Mouse (Mus musculus): ENCODE measurements at regions not wholly inside any gene's neighbourhood (a gene's known extent, or its start where the extent isn't known, plus 50 kb on each side); places are given as distances from the start of the nearest gene placed in this dataset.
A peak's percentile ranks its signal among the peaks of the same experiment; 100 is the strongest.

GRCm38 (mm10) chr13:80502927-80503326, 380.3 kb upstream of the Arrdc3 start:
- Histone ChIP-seq H3K9me3 (replicated peaks) (no peaks in the 10 kb centered on the region), H3K4me3 (no peak overlapping the region), H3K27me3 (ENCODE audit: low read depth, poor library complexity, severe bottlenecking) (no peaks in the 10 kb centered on the region), H3K27ac (replicated peaks) (no peak overlapping the region), H3K36me3 (no peaks in the 10 kb centered on the region), H3K4me1 (no peaks in the 10 kb centered on the region)
- 82% methylated on average over 1 of the region's 1 CpGs for WGBS
- no peak for DNase-seq (ENCODE audit: low spot score)

- H3K4me1 ChIP-seq = no peaks in the 10 kb centered on the region
- H3K27me3 ChIP-seq (ENCODE audit: low read depth, poor library complexity, severe bottlenecking) = no peaks in the 10 kb centered on the region
- no peaks in the 10 kb centered on the region for H3K9me3 ChIP-seq (replicated peaks)
- no peaks in the 10 kb centered on the region for H3K36me3 ChIP-seq
- no peak overlapping the region for H3K4me3 ChIP-seq
- DNase-seq (ENCODE audit: low spot score) = no peak
- H3K27ac ChIP-seq (replicated peaks) = no peak overlapping the region
- 64% methylated on average over 3 of the region's 3 CpGs for WGBS
These were observed 368.8 kb upstream of the Arrdc3 start for GRCm38 (mm10) chr13:80514171-80514981.

GRCm38 (mm10) chr13:80514982-80515253, 368.3 kb upstream of the Arrdc3 start:
- H3K36me3 ChIP-seq = no peaks in the 10 kb centered on the region

GRCm38 (mm10) chr13:80518836-80519235, 364.3 kb upstream of the Arrdc3 start:
- no peaks in the 10 kb centered on the region for H3K4me1 ChIP-seq
- no peaks in the 10 kb centered on the region for H3K9me3 ChIP-seq (replicated peaks)
- no peaks in the 10 kb centered on the region for H3K36me3 ChIP-seq
- DNase-seq (ENCODE audit: low spot score) = no peak
- WGBS = 58% methylated on average over 1 of the region's 1 CpGs
- no peak overlapping the region for H3K27ac ChIP-seq (replicated peaks)
- H3K27me3 ChIP-seq (ENCODE audit: low read depth, poor library complexity, severe bottlenecking) = no peaks in the 10 kb centered on the region
- H3K4me3 ChIP-seq = no peak overlapping the region

More at GRCm38 (mm10) chr13:80514982-80515253, 368.3 kb upstream of the Arrdc3 start:
- no peaks in the 10 kb centered on the region for H3K27me3 ChIP-seq (ENCODE audit: low read depth, poor library complexity, severe bottlenecking)
- H3K4me1 ChIP-seq = no peaks in the 10 kb centered on the region
- 73% methylated on average over 4 of the region's 4 CpGs for WGBS
- H3K4me3 ChIP-seq = no peak overlapping the region
- DNase-seq (ENCODE audit: low spot score) = no peak
- no peaks in the 10 kb centered on the region for H3K9me3 ChIP-seq (replicated peaks)
- H3K27ac ChIP-seq (replicated peaks) = no peak overlapping the region

GRCm38 (mm10) chr13:80519792-80520191, 363.4 kb upstream of the Arrdc3 start:
- DNase-seq (ENCODE audit: low spot score) = no peak
- 79% methylated on average over 4 of the region's 4 CpGs for WGBS
- no peaks in the 10 kb centered on the region for H3K4me1 ChIP-seq

GRCm38 (mm10) chr13:80535755-80536350, 347.3 kb upstream of the Arrdc3 start:
- Histone ChIP-seq H3K27ac (replicated peaks) (no peak overlapping the region), H3K4me1 (no peaks in the 10 kb centered on the region), H3K27me3 (ENCODE audit: low read depth, poor library complexity, severe bottlenecking) (no peaks in the 10 kb centered on the region), H3K36me3 (no peaks in the 10 kb centered on the region), H3K9me3 (replicated peaks) (no peaks in the 10 kb centered on the region), H3K4me3 (no peak overlapping the region)
- WGBS = 89% methylated on average over 1 of the region's 1 CpGs
- no peak for DNase-seq (ENCODE audit: low spot score)

More at GRCm38 (mm10) chr13:80519792-80520191, 363.4 kb upstream of the Arrdc3 start:
- Histone ChIP-seq H3K9me3 (replicated peaks) (no peaks in the 10 kb centered on the region), H3K27me3 (ENCODE audit: low read depth, poor library complexity, severe bottlenecking) (no peaks in the 10 kb centered on the region), H3K36me3 (no peaks in the 10 kb centered on the region), H3K27ac (replicated peaks) (no peak overlapping the region), H3K4me3 (no peak overlapping the region)

GRCm38 (mm10) chr13:80544951-80545350, 338.2 kb upstream of the Arrdc3 start:
- Histone ChIP-seq H3K27me3 (ENCODE audit: low read depth, poor library complexity, severe bottlenecking) (no peaks in the 10 kb centered on the region), H3K4me1 (no peaks in the 10 kb centered on the region), H3K9me3 (replicated peaks) (no peaks in the 10 kb centered on the region), H3K4me3 (no peak overlapping the region), H3K27ac (replicated peaks) (no peak overlapping the region), H3K36me3 (no peaks in the 10 kb centered on the region)
- no peak for DNase-seq (ENCODE audit: low spot score)
- WGBS = 81% methylated on average over 1 of the region's 1 CpGs

GRCm38 (mm10) chr13:80557156-80557555, 326.0 kb upstream of the Arrdc3 start:
- Histone ChIP-seq H3K4me1 (peaks cover 5% of the 10 kb centered on the region), H3K4me3 (no peak overlapping the region), H3K36me3 (no peaks in the 10 kb centered on the region), H3K27ac (replicated peaks) (no peak overlapping the region), H3K27me3 (ENCODE audit: low read depth, poor library complexity, severe bottlenecking) (no peaks in the 10 kb centered on the region), H3K9me3 (replicated peaks) (no peaks in the 10 kb centered on the region)
- peak; percentile 13 for DNase-seq (ENCODE audit: low spot score)

All from midbrain, embryonic 10.5 days (tissue).